In genomic region chrX:13207512-13208341, GRCm38 (mm10) we compare ENCODE assay signal across 8 mouse cellular contexts.
A peak's percentile ranks its signal among the peaks of the same experiment; 100 is the strongest.
DNase-seq lines count a peak whose midpoint lies in the region; ATAC-seq lines count a peak whose summit lies in the region.

No protein-coding gene starts in this region.

- peak; percentile 92 for ATAC-seq in intestine, embryonic 14.5 days (replicated peaks; ENCODE audit: low FRiP score, low TSS enrichment, low read depth)
- ATAC-seq in megakaryocyte progenitor cell, adult 5-6 weeks (replicated peaks; ENCODE audit: poor library complexity) = peak; percentile 99

- intact Hi-C loops in gastrocnemius, postnatal 14 days (cut with DNase I; ENCODE audit: low total_unique reads) = no loop called here
- intact Hi-C loops in left cerebral cortex, postnatal 10 days (cut with DNase I) = no loop called here

- H3K4me3 ChIP-seq in intestine, embryonic 14.5 days (ENCODE audit: low read depth, low read length) = peak overlapping the region; percentile 29

- H3K9me3 ChIP-seq in intestine, embryonic 14.5 days (ENCODE audit: control insufficient read depth, low read length) = no peaks in the 10 kb centered on the region

- no peaks in the 10 kb centered on the region for H3K4me1 ChIP-seq in intestine, embryonic 14.5 days (replicated peaks; ENCODE audit: control insufficient read depth, insufficient read depth, low read length)

- H3K27ac ChIP-seq in intestine, embryonic 14.5 days (ENCODE audit: low read depth) = no peak overlapping the region

- peak overlapping the region; percentile 47 for H3K4me2 ChIP-seq in intestine, embryonic 14.5 days (ENCODE audit: low read length)

- peak overlapping the region; percentile 47; the same call in 1 of the 2 replicates for H3K9ac ChIP-seq in intestine, embryonic 14.5 days (ENCODE audit: low read length)

- 29% methylated on average over 23 of the region's 23 CpGs for WGBS in intestine, embryonic 14.5 days

- peak; percentile 83 to 89 for DNase-seq in adrenal gland, adult 18-20 months (ENCODE audit: low spot score in 2 of 2)
- DNase-seq in embryo, embryonic 10.5 days (ENCODE audit: low spot score) = peak; percentile 94
- peak; percentile 87 for DNase-seq in gastrocnemius, postnatal 14 days
- peak; percentile 92 for DNase-seq in intestine, embryonic 14.5 days (ENCODE audit: low spot score)
- peak; percentile 90 to 91 for DNase-seq in left cerebral cortex, postnatal 10 days (ENCODE audit: extremely low spot score in 1 of 2, low spot score in 2 of 2)
- peak; percentile 92 to 95 for DNase-seq in right cerebral cortex, postnatal 10 days (ENCODE audit: low spot score in 2 of 2)
- peak; percentile 87 for DNase-seq in urinary bladder, postnatal 14 days (ENCODE audit: low spot score)

- 0 out of 2 replicates have a peak, but pooled peaks cover 6% of the 10 kb centered on the region for H3K27me3 ChIP-seq in intestine, embryonic 14.5 days (replicated peaks; ENCODE audit: control insufficient read depth, insufficient read depth, low read length)

- H3K36me3 ChIP-seq in intestine, embryonic 14.5 days (ENCODE audit: control insufficient read depth, insufficient read depth, low read length) = no peaks in the 10 kb centered on the region
